Mouse (Mus musculus): ENCODE measurements at regions not wholly inside any gene's neighbourhood (a gene's known extent, or its start where the extent isn't known, plus 50 kb on each side); places are given as distances from the start of the nearest gene placed in this dataset.

- TF ChIP-seq POLR2A (IDR thresholded peaks at IDR 0.05; ENCODE audit: borderline replicate concordance, extremely low read depth, low read depth, low read length) (no peak), CTCF (IDR thresholded peaks at IDR 0.05; ENCODE audit: insufficient read depth, low read length) (no peak)
Observed at GRCm38 (mm10) chr12:59497434-59497833, 277.9 kb upstream of the Fbxo33 start.
